Mouse (Mus musculus) NIH3T3 (cell line): ENCODE measurements around the gene Gm7697.
"Not testable (repeated sequence)": the region's sequence is repeated elsewhere in the genome, so short reads cannot be mapped to it uniquely, and the experiment has no call there.

Experiments used
- DNase-seq: peaks from one replicate; pipeline ENCODE4 v3.0.0-alpha.2; 2012; ENCODE audit warnings: low read depth

Gm7697 gene

GRCm38 (mm10) chr8:69522876-69523275, at the start of gene Gm7697:
Gene Gm7697, minus strand, starts transcription at chr8:69522976.
- DNase-seq = not testable (repeated sequence)

- not testable (repeated sequence) for DNase-seq
Observed at GRCm38 (mm10) chr8:69551249-69551648, 28.5 kb upstream of the Gm7697 start.

- DNase-seq = peak; percentile 76
Observed at GRCm38 (mm10) chr8:69549556-69549955, 26.8 kb upstream of the Gm7697 start.

GRCm38 (mm10) chr8:69548114-69548513, 25.3 kb upstream of the Gm7697 start:
- not testable (repeated sequence) for DNase-seq

- not testable (repeated sequence) for DNase-seq
Observed at GRCm38 (mm10) chr8:69547208-69547607, 24.4 kb upstream of the Gm7697 start.

GRCm38 (mm10) chr8:69545020-69545419, 22.2 kb upstream of the Gm7697 start:
- not testable (repeated sequence) for DNase-seq

- DNase-seq = not testable (repeated sequence)
Observed at GRCm38 (mm10) chr8:69544511-69544910, 21.7 kb upstream of the Gm7697 start.

GRCm38 (mm10) chr8:69543984-69544383, 21.2 kb upstream of the Gm7697 start:
- not testable (repeated sequence) for DNase-seq

- DNase-seq = not testable (repeated sequence)
Observed at GRCm38 (mm10) chr8:69540764-69541163, 18.0 kb upstream of the Gm7697 start.

- DNase-seq = not testable (repeated sequence)
Observed at GRCm38 (mm10) chr8:69540331-69540730, 17.6 kb upstream of the Gm7697 start.

GRCm38 (mm10) chr8:69474946-69475345, 47.8 kb downstream of the Gm7697 start:
- DNase-seq = not testable (repeated sequence)

- DNase-seq = not testable (repeated sequence)
Observed at GRCm38 (mm10) chr8:69453465-69453864, 69.3 kb downstream of the Gm7697 start, which contains the start of gene Gm9495. Gene Gm9495, minus strand, starts transcription at chr8:69453565.
